8 mouse cellular contexts compared by ENCODE assay signal in genomic region chr10:121626186-121626882, GRCm38 (mm10). TPM values are rescaled to one million over a fixed set of nuclear protein-coding genes. Genes with fewer than 3 reads are reported as not detected.
DNase-seq lines count a peak whose midpoint lies in the region; ATAC-seq and TF ChIP-seq lines count a peak whose summit lies in the region.

Xpot (minus strand) TSS chr10:121626332.

- H3K27me3 ChIP-seq in MEL (ENCODE audit: control insufficient read depth in 1 of 2, insufficient read depth in 2 of 2, low read length in 2 of 2) = no peaks in the 10 kb centered on the region
- H3K27me3 ChIP-seq in cerebellum, adult 2 months (ENCODE audit: control insufficient read depth, insufficient read depth, low read length) = no peaks in the 10 kb centered on the region
- H3K27me3 ChIP-seq in forebrain, postnatal 0 days (ENCODE audit: insufficient read depth, low read length) = no peaks in the 10 kb centered on the region
- no peaks in the 10 kb centered on the region for H3K27me3 ChIP-seq in lung, embryonic 15.5 days

- peak within 1 kb of the TSS; percentile 94 for H3K9ac ChIP-seq in MEL (ENCODE audit: control insufficient read depth, low read depth, low read length, poor library complexity, severe bottlenecking)
- H3K9ac ChIP-seq in forebrain, postnatal 0 days = peak within 1 kb of the TSS; percentile 74
- peak within 1 kb of the TSS; percentile 82 for H3K9ac ChIP-seq in lung, embryonic 15.5 days

- H3K36me3 ChIP-seq in MEL (ENCODE audit: control insufficient read depth in 1 of 2, insufficient read depth in 2 of 2, low read length in 2 of 2) = peaks cover 10 to 16% of the 10 kb centered on the region in 2 experiments
- H3K36me3 ChIP-seq in forebrain, postnatal 0 days (ENCODE audit: insufficient read depth) = 0 out of 2 replicates have a peak, but pooled peaks cover 12% of the 10 kb centered on the region
- peaks cover 12% of the 10 kb centered on the region for H3K36me3 ChIP-seq in lung, embryonic 15.5 days

- peak within 1 kb of the TSS; percentile 62 for H3K4me2 ChIP-seq in forebrain, postnatal 0 days (ENCODE audit: low read depth)
- H3K4me2 ChIP-seq in lung, embryonic 15.5 days = peak within 1 kb of the TSS; percentile 57

- DNase-seq in MEL (ENCODE audit: low read depth, low spot score) = peak; percentile 98
- DNase-seq in cerebellum, adult 2 months = peak; percentile 98 to 99
- DNase-seq in forebrain, postnatal 0 days = peak; percentile 98
- DNase-seq in heart, postnatal 4 days = peak; percentile 98
- DNase-seq in layer of hippocampus, adult 8-10 months (ENCODE audit: low spot score in 2 of 2) = peak; percentile 96 to 97
- DNase-seq in ovary, adult 18-20 months (ENCODE audit: low spot score) = peak; percentile 98
- peak; percentile 98 for DNase-seq in thymus, postnatal 0 days (ENCODE audit: low spot score)

- ATAC-seq in forebrain, postnatal 0 days = peak; percentile 99
- peak; percentile 100 for ATAC-seq in lung, embryonic 15.5 days (ENCODE audit: borderline replicate concordance, extremely low read depth, low FRiP score, low TSS enrichment)

- peak within 1 kb of the TSS; percentile 91 for H3K27ac ChIP-seq in MEL (ENCODE audit: control insufficient read depth, low read depth, low read length)
- peak within 1 kb of the TSS; percentile 10; the same call in 1 of the 2 replicates for H3K27ac ChIP-seq in cerebellum, adult 2 months (ENCODE audit: insufficient read depth, low read length)
- H3K27ac ChIP-seq in forebrain, postnatal 0 days (ENCODE audit: low read depth, low read length) = peak within 1 kb of the TSS; percentile 88
- peak within 1 kb of the TSS; percentile 94 for H3K27ac ChIP-seq in lung, embryonic 15.5 days

- WGBS in cerebellum, adult 2 months = under 1% methylated on average over 70 of the region's 70 CpGs
- under 1% methylated on average over 68 of the region's 70 CpGs for WGBS in forebrain, postnatal 0 days
- WGBS in lung, embryonic 15.5 days = under 1% methylated on average over 62 of the region's 70 CpGs

- TF ChIP-seq CTCF in MEL (IDR thresholded peaks at IDR 0.05 in 2 of 3, conservative IDR thresholded peaks at IDR 0.05 in 1 of 3; ENCODE audit: control insufficient read depth in 1 of 3, insufficient read depth in 1 of 3, low read depth in 2 of 3, low read length in 3 of 3, poor library complexity in 1 of 3, severe bottlenecking in 1 of 3) = peak in 1 of 3 experiments; percentile 5; a peak in 1 of 6 replicates
- no peak for TF ChIP-seq CTCF in cerebellum, adult 2 months (IDR thresholded peaks at IDR 0.05; ENCODE audit: borderline replicate concordance, insufficient read depth, low read depth, low read length)
- TF ChIP-seq CTCF in forebrain, postnatal 0 days (IDR thresholded peaks at IDR 0.05; ENCODE audit: low read depth) = peak; percentile 17; the same call in 1 of the 2 replicates

- no peak for TF ChIP-seq RAD21 in MEL (IDR thresholded peaks at IDR 0.05; ENCODE audit: low read depth, low read length)

- no peak for TF ChIP-seq EP300 in MEL (IDR thresholded peaks at IDR 0.05; ENCODE audit: low read depth in 1 of 2, low read length in 2 of 2)

- TF ChIP-seq POLR2A in MEL (IDR thresholded peaks at IDR 0.05; ENCODE audit: control insufficient read depth in 1 of 2, insufficient read depth in 1 of 2, low read depth in 1 of 2, low read length in 2 of 2, poor library complexity in 1 of 2) = peak; percentile 35 to 86; a peak in 3 of 4 replicates
- TF ChIP-seq POLR2A in cerebellum, adult 2 months (IDR thresholded peaks at IDR 0.05; ENCODE audit: borderline replicate concordance, insufficient read depth, low read length) = peak; percentile 7; the same call in 1 of the 2 replicates

- peaks cover 50% of the 10 kb centered on the region for H3K79me2 ChIP-seq in MEL (ENCODE audit: control insufficient read depth, insufficient read depth, low read length, poor library complexity)

- H3K9me3 ChIP-seq in MEL (replicated peaks; ENCODE audit: insufficient read depth, low read length) = no peaks in the 10 kb centered on the region
- H3K9me3 ChIP-seq in forebrain, postnatal 0 days (ENCODE audit: low read length) = no peaks in the 10 kb centered on the region
- H3K9me3 ChIP-seq in lung, embryonic 15.5 days = no peaks in the 10 kb centered on the region

- H3K4me3 ChIP-seq in MEL (ENCODE audit: control insufficient read depth in 1 of 2, insufficient read depth in 1 of 2, low read depth in 2 of 2, low read length in 2 of 2) = peak within 1 kb of the TSS; percentile 88 to 89
- H3K4me3 ChIP-seq in cerebellum, adult 2 months (replicated peaks; ENCODE audit: insufficient read depth, low read depth, low read length) = peak within 1 kb of the TSS; percentile 80
- H3K4me3 ChIP-seq in forebrain, postnatal 0 days (ENCODE audit: low read depth, low read length) = peak within 1 kb of the TSS; percentile 80
- H3K4me3 ChIP-seq in lung, embryonic 15.5 days = peak within 1 kb of the TSS; percentile 83

- peaks cover 0 to 18% of the 10 kb centered on the region in 2 experiments; a peak in 3 of 4 replicates for H3K4me1 ChIP-seq in MEL (ENCODE audit: control insufficient read depth in 1 of 2, insufficient read depth in 2 of 2, low read length in 2 of 2)
- no peaks in the 10 kb centered on the region; the same call in 1 of the 2 replicates for H3K4me1 ChIP-seq in cerebellum, adult 2 months (ENCODE audit: control insufficient read depth, insufficient read depth, low read length)
- peaks cover 15% of the 10 kb centered on the region for H3K4me1 ChIP-seq in forebrain, postnatal 0 days (ENCODE audit: insufficient read depth)
- peaks cover 14% of the 10 kb centered on the region for H3K4me1 ChIP-seq in lung, embryonic 15.5 days

TF ChIP-seq in MEL, 35 proteins besides CTCF, POLR2A, EP300 and RAD21 (continues in another document):
- peak; percentile 61; the same call in 1 of the 2 replicates for TF ChIP-seq TBP (IDR thresholded peaks at IDR 0.05; ENCODE audit: low read depth, low read length)
- peak; percentile 79; the same call in 1 of the 2 replicates for TF ChIP-seq MAFK (IDR thresholded peaks at IDR 0.05; ENCODE audit: borderline replicate concordance, low read depth, low read length)
- peak; percentile 93 for TF ChIP-seq HCFC1 (IDR thresholded peaks at IDR 0.05; ENCODE audit: low read depth, low read length)
- peak; percentile 100 for TF ChIP-seq MYC (IDR thresholded peaks at IDR 0.05; ENCODE audit: low read depth, low read length)
- TF ChIP-seq SIN3A (IDR thresholded peaks at IDR 0.05; ENCODE audit: low read length) = peak; percentile 94
- TF ChIP-seq ZC3H11A (IDR thresholded peaks at IDR 0.05; ENCODE audit: low read depth, low read length) = no peak
- TF ChIP-seq NELFE (IDR thresholded peaks at IDR 0.05; ENCODE audit: low read depth, low read length) = peak; percentile 71
- TF ChIP-seq POLR2AphosphoS2 (IDR thresholded peaks at IDR 0.05; ENCODE audit: low read length) = peak; percentile 91
- peak; percentile 89 for TF ChIP-seq ELF1 (IDR thresholded peaks at IDR 0.05; ENCODE audit: low read depth, low read length)
- TF ChIP-seq SMC3 (IDR thresholded peaks at IDR 0.05; ENCODE audit: low read depth, low read length) = 0 out of 2 replicates have a peak, but pooled peaks have one; percentile 16
- TF ChIP-seq RCOR1 (IDR thresholded peaks at IDR 0.05; ENCODE audit: low read depth, low read length) = no peak
- no peak for TF ChIP-seq GATA1 (IDR thresholded peaks at IDR 0.05; ENCODE audit: low read depth, low read length)
- peak; percentile 100 for TF ChIP-seq MXI1 (IDR thresholded peaks at IDR 0.05; ENCODE audit: low read depth, low read length)
- TF ChIP-seq BHLHE40 (IDR thresholded peaks at IDR 0.05; ENCODE audit: borderline replicate concordance, low read depth, low read length) = peak; percentile 96
- TF ChIP-seq GABPA (IDR thresholded peaks at IDR 0.05; ENCODE audit: low read depth, low read length) = no peak
- no peak for TF ChIP-seq MEF2A (IDR thresholded peaks at IDR 0.05; ENCODE audit: extremely low read depth, insufficient replicate concordance, low read depth, low read length, poor library complexity, severe bottlenecking)
- TF ChIP-seq TCF12 (IDR thresholded peaks at IDR 0.05; ENCODE audit: low read depth, low read length) = peak; percentile 53
- peak; percentile 39; the same call in 1 of the 2 replicates for TF ChIP-seq ETS1 (IDR thresholded peaks at IDR 0.05; ENCODE audit: low read depth, low read length)
- TF ChIP-seq USF1 (IDR thresholded peaks at IDR 0.05; ENCODE audit: low read depth, low read length) = peak; percentile 92
- TF ChIP-seq MAZ (IDR thresholded peaks at IDR 0.05; ENCODE audit: low read depth, low read length) = 0 out of 2 replicates have a peak, but pooled peaks have one; percentile 70
- no peak for TF ChIP-seq UBTF (IDR thresholded peaks at IDR 0.05; ENCODE audit: borderline replicate concordance, insufficient read depth, low read depth, low read length)
- TF ChIP-seq ZNF384 (IDR thresholded peaks at IDR 0.05; ENCODE audit: low read depth, low read length) = peak; percentile 29; the same call in 1 of the 2 replicates
- no peak for TF ChIP-seq E2F4 (IDR thresholded peaks at IDR 0.05; ENCODE audit: borderline replicate concordance, low read depth, low read length)
- peak; percentile 81 for TF ChIP-seq ZMIZ1 (IDR thresholded peaks at IDR 0.05; ENCODE audit: low read depth, low read length)
- TF ChIP-seq CHD2 (IDR thresholded peaks at IDR 0.05; ENCODE audit: low read length) = no peak
- TF ChIP-seq POLR2AphosphoS5 (IDR thresholded peaks at IDR 0.05; ENCODE audit: borderline replicate concordance, low read depth, low read length) = no peak
- TF ChIP-seq NRF1 (IDR thresholded peaks at IDR 0.05; ENCODE audit: insufficient read depth, low read depth, low read length, poor library complexity, severe bottlenecking) = peak; percentile 63
- no peak for TF ChIP-seq ZKSCAN1 (IDR thresholded peaks at IDR 0.05; ENCODE audit: low read depth, low read length)
- TF ChIP-seq TAL1 (IDR thresholded peaks at IDR 0.05; ENCODE audit: low read length) = no peak
- no peak for TF ChIP-seq JUND (IDR thresholded peaks at IDR 0.05; ENCODE audit: low read depth, low read length)

RNA-seq across cellular contexts. Expression of gene Xpot, which starts in this region (rescaled TPM):
- total RNA-seq in MEL (2012; rRNA removed) = 154 and 182 TPM in 2 replicates
- polyA plus RNA-seq in MEL (2012; ENCODE audit: insufficient read depth in 1 of 2, insufficient read length in 2 of 2, low read depth in 1 of 2, low replicate concordance in 2 of 2, missing spikeins in 1 of 2) = 100 to 1,000 TPM; 122 to 304 TPM
- polyA plus RNA-seq in cerebellum, adult 2 months (2012; rRNA removed) = 64.9 and 68.8 TPM in 2 replicates
- 75.1 and 92.7 TPM in 2 replicates for total RNA-seq in forebrain, postnatal 0 days (2014; rRNA removed)
- 23.5 and 28.1 TPM in 2 replicates for polyA plus RNA-seq in forebrain, postnatal 0 days (2015; fragmentation: Nextera tagmentation; extraction: Ambion mirVana)
- 10 to 100 TPM; 32.3 to 38.0 TPM for total RNA-seq in heart, postnatal 4 days (2021)
- total RNA-seq in layer of hippocampus, adult 8-10 months (2022) = 10 to 100 TPM; 62.6 to 77.1 (median 71.6) TPM
- 48.9 and 59.7 TPM in 2 replicates for polyA plus RNA-seq in lung, embryonic 15.5 days (2015; fragmentation: Nextera tagmentation; extraction: Ambion mirVana)
- polyA plus RNA-seq in thymus, postnatal 0 days (2015; fragmentation: Nextera tagmentation; extraction: Ambion mirVana) = 32.9 and 35.1 TPM in 2 replicates

Comparison
In these comparisons a context has a peak if more than half of its experiments do, and no peak if none do; other contexts are left out.
1. Peak in every context shown above with its lines: DNase-seq, ATAC-seq, H3K4me3 ChIP-seq and H3K27ac ChIP-seq.
2. H3K27ac ChIP-seq: peak in every context shown above with its lines; median percentile 94 in lung, embryonic 15.5 days; 91 in MEL; 88 in forebrain, postnatal 0 days; 10 in cerebellum, adult 2 months.